Mouse (Mus musculus) colon, adult 2 months (tissue): ENCODE measurements around the gene Cnot8. TPM values are rescaled to one million over a fixed set of nuclear protein-coding genes. Genes with fewer than 3 reads are reported as not detected.

Source experiments
- polyA plus RNA-seq: library from polyadenylated mRNA; depleted of rRNA; stranded (reverse); fragments of >200 nt; gene quantifications from 2 replicates; pipeline ENCODE4 v1.2.3, GENCODE M21; 2012; rRNA removed

Cnot8 gene
- polyA plus RNA-seq = 29.1 and 36.0 TPM in 2 replicates

DNA sequence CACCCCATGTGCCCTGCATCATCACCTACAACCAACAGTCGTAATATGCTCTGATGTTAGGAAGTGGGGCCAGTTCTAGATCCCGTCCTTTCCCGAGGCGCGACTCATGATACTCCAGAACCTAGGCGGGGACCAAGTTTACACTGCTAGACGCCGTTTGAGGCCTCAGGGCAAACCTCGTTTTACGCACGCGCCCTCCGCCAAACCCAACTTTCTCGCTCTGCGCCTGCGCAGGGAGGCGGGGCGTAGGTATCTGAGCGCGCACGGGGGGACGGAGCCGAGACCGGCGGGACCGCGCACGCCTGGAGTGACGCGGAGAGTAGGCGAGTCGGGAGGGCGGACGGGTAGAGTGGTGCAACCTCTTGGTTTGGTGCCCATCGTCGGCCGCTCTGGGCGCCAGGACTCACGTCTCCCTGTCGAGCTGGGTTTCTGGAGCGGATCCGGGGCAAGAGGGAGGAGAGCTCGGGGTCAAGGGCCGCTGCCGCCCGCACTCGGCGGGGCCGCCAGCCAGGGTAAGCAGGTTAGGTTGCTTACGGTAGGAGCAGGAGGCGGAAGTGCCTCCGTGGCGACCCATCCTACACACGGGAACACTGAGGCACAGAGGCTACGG, at the start of gene Cnot8:
TSS of gene Cnot8 (plus strand) at position 457 of the 610 bp plus-strand sequence.

GRCm38 (mm10) chr11:58093021-58093528, 10.9 kb upstream of the Cnot8 start, which contains the start of gene Gm12248:
Gm12248 (minus strand) TSS chr11:58093134.

Other genes with a start within 250 kb of the Cnot8 start
- gene Larp1, start 95.1 kb upstream of the Cnot8 start, polyA plus RNA-seq = 35.2 and 37.2 TPM in 2 replicates
- gene Gm12248, start 11.0 kb upstream of the Cnot8 start, polyA plus RNA-seq = 0.09 and 0.40 TPM in 2 replicates
- 5.5 and 5.9 TPM in 2 replicates for gene Gemin5, start 64.4 kb downstream of the Cnot8 start, polyA plus RNA-seq
- gene Mrpl22, start 67.5 kb downstream of the Cnot8 start, polyA plus RNA-seq = 22.7 and 27.2 TPM in 2 replicates
- gene Igtp, start 95.4 kb downstream of the Cnot8 start, polyA plus RNA-seq = 4.1 and 5.9 TPM in 2 replicates
- 5.0 and 5.3 TPM in 2 replicates for gene Irgm2, start 95.5 kb downstream of the Cnot8 start, polyA plus RNA-seq
- 0.05 TPM in 1 of 2 replicates, not detected in the other for gene 4930438A08Rik, start 170.6 kb downstream of the Cnot8 start, polyA plus RNA-seq
- 43.0 and 45.3 TPM in 2 replicates for gene Zfp692, start 202.9 kb downstream of the Cnot8 start, polyA plus RNA-seq
- gene Zfp672, start 226.2 kb downstream of the Cnot8 start, polyA plus RNA-seq = 46.9 and 49.0 TPM in 2 replicates
- 36.8 and 41.1 TPM in 2 replicates for gene Sh3bp5l, start 226.6 kb downstream of the Cnot8 start, polyA plus RNA-seq